Mouse (Mus musculus) heart, embryonic 15.5 days (tissue): Measurements from ENCODE around the gene Sox6. TPM values are rescaled to one million over a fixed set of nuclear protein-coding genes. Genes with fewer than 3 reads are reported as not detected.
A peak's percentile ranks its signal among the peaks of the same experiment; 100 is the strongest.

ENCODE experiments used
- ATAC-seq: fragments of 200-750 bp; cut with Nextera tagmentation; replicated peaks from 2 replicates; pipeline ENCODE4 v1.8.0; 2017; ENCODE audit warnings: low read depth, moderate TSS enrichment; ENCODE audit not compliant: insufficient number of reproducible peaks, insufficient read depth, low FRiP score
- H3K27ac ChIP-seq: fragments of 300-500 bp; sonication (generic); 2 replicates; pipeline ENCODE4 v1.5.1; 2015; ENCODE audit warnings: mild to moderate bottlenecking, inconsistent platforms
- H3K27me3 ChIP-seq: fragments of 300-500 bp; sonication (generic); 2 replicates; pipeline ENCODE4 v1.6.1; 2015; ENCODE audit warnings: inconsistent platforms
- H3K36me3 ChIP-seq: fragments of 300-500 bp; sonication (generic); 2 replicates; pipeline ENCODE4 v1.6.1; 2015; ENCODE audit warnings: mild to moderate bottlenecking, inconsistent platforms
- H3K4me1 ChIP-seq: fragments of 300-500 bp; sonication (generic); replicated peaks from 2 replicates; pipeline ENCODE4 v1.6.1; 2015; ENCODE audit warnings: inconsistent platforms
- H3K4me2 ChIP-seq: fragments of 300-500 bp; sonication (generic); 2 replicates; pipeline ENCODE4 v1.6.1; 2015; ENCODE audit warnings: inconsistent platforms, mild to moderate bottlenecking, moderate library complexity
- H3K4me3 ChIP-seq: fragments of 300-500 bp; sonication (generic); 2 replicates; pipeline ENCODE4 v1.5.1; 2015; ENCODE audit warnings: mild to moderate bottlenecking, inconsistent platforms
- H3K9ac ChIP-seq: fragments of 300-500 bp; sonication (generic); 2 replicates; pipeline ENCODE4 v1.6.1; 2015; ENCODE audit warnings: mild to moderate bottlenecking, inconsistent platforms
- H3K9me3 ChIP-seq: fragments of 300-500 bp; sonication (generic); replicated peaks from 2 replicates; pipeline ENCODE4 v1.6.1; 2016; ENCODE audit warnings: inconsistent platforms
- WGBS: fragments of 180-500 bp; shearing (Covaris S2); methylation state at CpG from one replicate; pipeline ENCODE4 v1.1.7; 2015; ENCODE audit warnings: mixed read lengths; 5-methylcytosine and 5-hydroxymethylcytosine counted together
- polyA plus RNA-seq: library from polyadenylated mRNA; unstranded; fragments of >200 nt; fragmentation: Nextera tagmentation; extraction: Ambion mirVana; gene quantifications from 2 replicates; pipeline ENCODE4 v1.2.1, GENCODE M21; 2015

Gene Sox6
- polyA plus RNA-seq, 1 experiment from 2014 or later = 31.1 TPM

DNA sequence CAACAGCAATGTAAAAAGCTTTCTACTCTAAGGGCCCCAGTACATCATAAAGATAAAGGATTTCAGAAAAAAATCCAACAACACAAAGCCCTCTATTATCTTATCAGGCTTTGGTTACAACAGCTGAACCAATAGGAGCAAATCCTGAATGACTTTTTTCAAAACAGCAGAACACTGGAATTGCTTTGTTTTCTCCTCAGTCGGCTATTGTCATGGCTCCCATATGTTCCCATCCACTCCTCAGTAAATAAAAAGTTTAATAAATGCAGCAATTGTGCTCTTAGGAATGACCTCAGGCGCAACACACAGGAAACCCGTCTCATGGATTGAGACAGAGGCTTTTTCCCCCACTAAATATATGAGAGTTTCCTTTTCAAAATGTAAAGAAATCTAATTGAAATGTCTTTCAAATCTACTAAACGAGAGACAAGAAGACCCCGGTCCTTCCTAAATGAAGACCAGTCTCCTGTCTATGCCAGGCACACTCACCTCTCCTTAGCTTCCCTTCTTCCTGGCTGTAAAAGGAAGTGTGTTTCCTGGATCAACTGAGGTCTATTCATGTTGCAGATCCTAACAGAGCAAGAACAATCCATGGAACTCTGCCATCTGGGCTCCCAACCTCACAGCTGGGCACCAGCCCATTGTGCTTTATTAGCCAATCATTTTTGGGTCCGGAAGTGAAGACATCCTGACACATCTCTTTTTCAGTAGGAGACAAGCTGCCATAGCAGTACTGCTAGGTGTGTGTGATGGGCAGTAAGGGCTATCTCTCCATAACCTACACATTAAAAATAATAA is 369.2 kb downstream of the Sox6 start:
- Histone ChIP-seq H3K9me3 (no peaks in the 10 kb centered on the region), H3K4me2 (no peak overlapping the region), H3K4me1 (peaks cover 30% of the 10 kb centered on the region), H3K9ac (no peak overlapping the region), H3K36me3 (no peaks in the 10 kb centered on the region), H3K4me3 (no peak overlapping the region), H3K27me3 (no peaks in the 10 kb centered on the region), H3K27ac (peak overlapping the region; percentile 2; the same call in 1 of the 2 replicates)
- 66% methylated on average over 6 of the region's 6 CpGs for WGBS
- ATAC-seq = no peak

DNA sequence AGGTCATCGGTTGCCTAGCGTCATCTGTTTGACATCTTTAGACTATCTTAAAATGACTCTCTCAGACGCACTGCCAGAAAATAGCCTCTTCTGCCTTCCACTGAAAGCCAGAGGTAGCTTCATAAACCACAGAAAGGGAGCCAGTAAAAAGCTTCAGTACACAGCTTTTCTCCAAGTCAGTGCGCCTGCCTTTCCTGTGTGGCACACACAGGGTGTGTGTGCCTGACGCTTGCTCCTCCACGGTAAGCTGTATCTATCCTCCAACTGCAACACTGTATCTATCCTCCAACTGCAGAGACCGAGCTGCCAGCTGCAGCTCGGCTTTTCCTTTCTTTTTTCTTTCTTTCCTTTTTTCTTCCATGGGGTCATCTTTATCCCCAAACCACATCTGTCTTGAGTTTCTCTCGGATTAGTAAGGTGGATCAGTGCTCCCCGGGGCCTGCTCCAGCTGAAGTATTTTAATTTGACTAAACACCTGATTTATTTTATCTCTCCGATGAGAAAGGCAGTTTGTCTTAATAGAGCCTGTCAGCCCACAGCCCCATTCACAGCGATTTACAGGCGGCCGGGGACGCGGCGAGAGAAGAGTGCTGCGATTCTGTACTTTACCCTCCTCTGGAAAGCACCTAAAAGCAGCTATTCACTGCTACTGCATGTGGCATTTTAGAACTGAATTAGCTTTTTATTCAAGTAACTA is 371.8 kb downstream of the Sox6 start:
- Histone ChIP-seq H3K4me1 (peaks cover 23% of the 10 kb centered on the region), H3K36me3 (no peaks in the 10 kb centered on the region), H3K4me3 (peak overlapping the region; percentile 23), H3K9me3 (no peaks in the 10 kb centered on the region), H3K27ac (no peak overlapping the region), H3K9ac (no peak overlapping the region), H3K4me2 (peak overlapping the region; percentile 54), H3K27me3 (no peaks in the 10 kb centered on the region)
- WGBS = 36% methylated on average over 18 of the region's 18 CpGs
- no peak for ATAC-seq

DNA sequence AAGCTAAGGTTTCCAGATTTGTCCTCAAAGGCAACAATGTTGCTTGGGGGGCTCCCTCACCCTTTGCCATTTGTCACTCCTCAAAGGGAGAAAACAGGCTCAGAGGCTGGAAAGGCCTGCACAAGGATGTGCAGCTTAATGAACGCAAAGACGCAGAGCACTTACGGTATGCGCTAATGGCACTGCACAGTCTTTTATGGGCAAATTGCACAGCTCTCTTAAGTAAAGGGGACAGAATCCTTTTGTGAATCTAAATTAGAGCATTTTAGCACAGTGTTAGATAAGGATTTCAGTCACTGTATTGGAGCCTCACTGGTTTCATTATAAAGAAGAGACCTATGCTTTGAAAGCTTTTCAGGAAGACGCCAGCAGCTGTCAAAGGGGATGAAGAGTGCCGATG is 375.2 kb downstream of the Sox6 start:
- 74% methylated on average over 6 of the region's 6 CpGs for WGBS
- H3K4me2 ChIP-seq = no peak overlapping the region
- H3K27me3 ChIP-seq = no peaks in the 10 kb centered on the region
- no peak for ATAC-seq
- H3K36me3 ChIP-seq = no peaks in the 10 kb centered on the region
- no peak overlapping the region for H3K9ac ChIP-seq
- H3K27ac ChIP-seq = no peak overlapping the region
- no peak overlapping the region for H3K4me3 ChIP-seq
- H3K9me3 ChIP-seq = no peaks in the 10 kb centered on the region
- peaks cover 16% of the 10 kb centered on the region for H3K4me1 ChIP-seq

DNA sequence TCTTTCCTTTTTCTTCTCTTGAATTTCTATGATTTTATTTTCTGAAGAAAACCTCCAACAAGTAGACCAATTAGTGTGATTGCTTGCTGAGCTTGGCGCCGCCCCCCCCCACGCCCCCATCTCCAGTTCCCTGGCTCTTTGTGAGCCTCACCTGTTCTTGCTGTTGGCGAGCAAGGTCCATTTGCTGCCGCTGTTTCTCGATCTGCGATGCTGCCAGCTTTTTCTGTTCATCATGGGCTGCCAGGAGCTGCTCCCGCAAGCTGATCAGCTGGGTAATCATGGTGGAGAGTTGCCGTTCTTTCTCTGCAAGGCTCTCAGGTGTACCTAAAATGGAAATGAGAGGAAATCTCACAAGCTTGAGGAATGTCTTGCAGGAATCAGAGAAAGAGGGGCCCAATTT is 376.5 kb downstream of the Sox6 start:
- WGBS = 87% methylated on average over 9 of the region's 9 CpGs
- Histone ChIP-seq H3K27ac (no peak overlapping the region), H3K36me3 (no peaks in the 10 kb centered on the region), H3K4me1 (peaks cover 7% of the 10 kb centered on the region), H3K27me3 (no peaks in the 10 kb centered on the region), H3K4me3 (no peak overlapping the region), H3K9ac (no peak overlapping the region), H3K4me2 (no peak overlapping the region), H3K9me3 (no peaks in the 10 kb centered on the region)
- ATAC-seq = no peak

DNA sequence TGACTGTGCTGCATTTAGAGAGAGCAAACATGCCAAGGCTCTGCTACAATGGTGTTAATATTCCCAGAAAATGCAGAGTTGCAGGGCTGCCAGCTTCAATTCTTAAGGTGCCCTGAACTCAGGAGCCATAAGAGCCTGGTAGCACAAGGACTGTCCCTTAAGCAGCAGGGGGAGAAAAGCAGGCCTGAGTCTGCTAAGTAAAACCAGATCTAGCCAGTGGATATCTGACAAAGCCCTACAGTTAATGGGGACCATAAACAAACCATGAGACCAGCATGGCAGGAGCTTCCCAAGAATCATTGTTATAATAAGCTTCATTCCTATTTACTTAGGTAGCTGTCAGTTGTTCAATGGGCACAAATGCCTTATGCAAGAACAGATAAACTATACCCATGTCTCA is 391.9 kb downstream of the Sox6 start:
- H3K9ac ChIP-seq = no peak overlapping the region
- no peak overlapping the region for H3K4me2 ChIP-seq
- H3K9me3 ChIP-seq = no peaks in the 10 kb centered on the region
- no peak overlapping the region for H3K4me3 ChIP-seq
- no peaks in the 10 kb centered on the region for H3K36me3 ChIP-seq
- no peak overlapping the region for H3K27ac ChIP-seq
- ATAC-seq = no peak
- H3K4me1 ChIP-seq = peaks cover 8% of the 10 kb centered on the region
- no peaks in the 10 kb centered on the region for H3K27me3 ChIP-seq

DNA sequence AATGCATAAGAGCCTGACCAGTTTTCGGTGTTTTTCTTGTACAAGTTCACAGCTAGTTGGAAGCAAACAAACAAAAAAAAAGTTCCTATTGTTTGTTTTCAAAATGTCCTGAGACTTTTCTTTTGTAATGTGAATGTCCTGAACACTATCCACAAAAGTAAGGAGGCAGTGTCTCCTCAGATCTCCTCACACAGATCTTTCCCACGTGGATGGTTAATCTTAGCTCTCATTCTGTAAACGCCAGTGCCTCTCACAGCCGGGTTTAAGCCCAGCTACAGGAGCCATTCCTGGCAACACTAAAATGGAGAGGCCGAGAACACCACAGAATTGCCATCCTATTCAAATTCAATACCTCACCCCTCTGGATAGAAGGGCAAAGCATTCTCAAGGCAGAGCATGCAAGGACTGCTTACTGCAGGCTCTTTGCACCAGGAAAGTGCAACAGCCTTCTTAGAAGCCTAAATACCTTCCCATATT is 392.6 kb downstream of the Sox6 start:
- H3K4me1 ChIP-seq = peaks cover 8% of the 10 kb centered on the region
- H3K27me3 ChIP-seq = no peaks in the 10 kb centered on the region
- H3K27ac ChIP-seq = no peak overlapping the region
- H3K4me3 ChIP-seq = no peak overlapping the region
- H3K4me2 ChIP-seq = no peak overlapping the region
- H3K36me3 ChIP-seq = no peaks in the 10 kb centered on the region
- ATAC-seq = no peak
- H3K9ac ChIP-seq = no peak overlapping the region
- no peaks in the 10 kb centered on the region for H3K9me3 ChIP-seq
- 36% methylated on average over 5 of the region's 5 CpGs for WGBS

DNA sequence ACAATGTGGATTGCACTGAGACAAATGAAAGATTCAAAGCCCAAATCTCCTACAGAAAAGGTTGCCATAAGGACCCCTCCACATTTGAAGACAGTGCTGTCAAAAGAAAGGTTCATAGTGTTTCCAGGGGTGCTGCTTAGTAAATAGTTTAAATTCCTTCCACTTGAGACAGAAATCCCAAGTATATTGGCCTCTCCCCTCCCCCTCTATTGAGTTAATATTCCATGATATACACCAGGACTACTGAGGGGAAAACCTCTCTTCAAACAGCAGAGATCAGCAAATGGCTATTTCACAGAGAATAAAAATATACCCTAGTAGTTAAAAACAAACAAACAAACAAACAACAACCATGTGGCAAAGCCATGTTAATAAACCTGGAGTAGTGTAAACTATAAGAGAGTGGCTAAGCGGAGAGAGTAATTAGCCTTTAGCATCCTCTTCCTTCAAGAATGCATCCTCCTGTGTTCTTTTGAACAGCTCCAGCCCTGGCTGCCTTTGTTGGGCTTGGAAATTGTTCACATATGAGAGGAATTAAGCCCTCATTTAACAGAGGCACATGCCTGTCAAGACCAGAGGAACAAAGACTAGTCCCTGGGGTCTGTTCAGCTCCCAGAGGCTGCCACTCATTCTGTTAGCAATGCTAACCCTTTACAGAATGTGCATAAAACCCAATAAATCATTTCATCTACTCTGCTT is 393.2 kb downstream of the Sox6 start:
- no peak overlapping the region for H3K4me2 ChIP-seq
- no peak overlapping the region for H3K9ac ChIP-seq
- no peak overlapping the region for H3K4me3 ChIP-seq
- no peaks in the 10 kb centered on the region for H3K27me3 ChIP-seq
- no peaks in the 10 kb centered on the region for H3K9me3 ChIP-seq
- ATAC-seq = no peak
- H3K27ac ChIP-seq = no peak overlapping the region
- WGBS = 95% methylated on average over 1 of the region's 1 CpGs
- no peaks in the 10 kb centered on the region for H3K36me3 ChIP-seq
- peaks cover 8% of the 10 kb centered on the region for H3K4me1 ChIP-seq

DNA sequence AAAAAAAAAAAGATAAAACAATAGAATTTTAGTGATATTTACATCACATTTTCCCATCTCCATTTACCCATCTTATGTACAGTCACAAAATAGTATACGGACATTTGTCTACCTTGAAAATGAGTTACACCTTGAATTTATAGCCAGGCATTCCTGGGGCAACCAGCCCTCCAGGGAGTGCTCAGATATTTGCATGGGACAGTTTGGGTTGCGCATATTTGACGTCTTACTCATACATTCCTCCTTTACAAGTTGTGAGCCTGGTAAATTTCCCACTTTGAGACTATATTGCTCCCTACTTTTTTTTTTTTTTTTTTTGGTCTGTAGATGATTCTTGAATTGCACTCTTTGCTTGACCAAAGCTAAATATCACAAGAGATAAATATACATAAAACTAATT is 407.9 kb downstream of the Sox6 start:
- H3K36me3 ChIP-seq = no peaks in the 10 kb centered on the region
- 70% methylated on average over 3 of the region's 3 CpGs for WGBS
- no peak overlapping the region for H3K27ac ChIP-seq
- H3K9ac ChIP-seq = no peak overlapping the region
- no peaks in the 10 kb centered on the region for H3K27me3 ChIP-seq
- H3K9me3 ChIP-seq = no peaks in the 10 kb centered on the region
- H3K4me1 ChIP-seq = peaks cover 20% of the 10 kb centered on the region
- H3K4me3 ChIP-seq = no peak overlapping the region
- no peak overlapping the region for H3K4me2 ChIP-seq
- no peak for ATAC-seq

DNA sequence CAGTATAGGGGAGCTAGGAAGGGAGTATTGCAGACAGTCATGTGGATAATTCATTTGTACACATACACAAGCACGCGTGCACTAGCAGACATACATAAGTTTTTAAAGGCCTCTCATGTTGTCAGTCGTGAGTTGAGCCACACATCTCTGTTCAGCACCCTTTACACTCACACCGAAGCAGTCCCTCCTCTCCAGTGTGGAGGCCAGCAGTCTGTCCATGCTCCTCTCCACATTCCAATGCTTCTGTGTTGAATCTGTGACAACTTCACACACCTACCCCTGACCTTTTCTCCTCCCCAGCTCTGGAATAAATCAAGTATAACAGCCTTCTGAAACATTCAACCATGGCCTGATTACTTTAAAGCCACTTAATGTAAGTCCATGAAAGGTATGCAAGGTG is 408.3 kb downstream of the Sox6 start:
- peaks cover 24% of the 10 kb centered on the region for H3K4me1 ChIP-seq
- no peak for ATAC-seq

DNA sequence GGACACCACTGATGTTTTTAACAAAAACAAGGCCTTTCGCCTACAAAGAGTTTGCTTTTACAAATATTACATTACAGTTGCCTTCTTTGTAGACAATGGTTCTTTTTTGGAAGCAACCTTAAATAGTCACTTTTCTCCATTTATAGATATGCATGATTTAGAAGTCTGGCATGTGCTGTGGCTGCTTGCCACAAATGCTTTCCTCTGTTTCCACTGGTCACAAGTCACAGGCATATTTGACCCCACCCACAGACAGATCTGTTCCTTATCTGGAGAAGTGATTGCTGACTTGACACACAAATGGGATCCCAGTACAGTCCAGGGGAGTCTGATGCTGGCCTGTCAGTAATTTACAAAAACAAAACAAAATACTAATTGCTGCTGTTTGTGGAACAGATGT is 409.8 kb downstream of the Sox6 start:
- ATAC-seq = no peak
- H3K36me3 ChIP-seq = no peaks in the 10 kb centered on the region
- no peak overlapping the region for H3K27ac ChIP-seq
- WGBS = 76% methylated on average over 1 of the region's 1 CpGs
- no peak overlapping the region for H3K9ac ChIP-seq
- no peak overlapping the region for H3K4me3 ChIP-seq
- no peaks in the 10 kb centered on the region for H3K27me3 ChIP-seq
- no peak overlapping the region for H3K4me2 ChIP-seq
- H3K4me1 ChIP-seq = peaks cover 39% of the 10 kb centered on the region
- H3K9me3 ChIP-seq = no peaks in the 10 kb centered on the region

More for the DNA sequence above, 408.3 kb downstream of the Sox6 start:
- no peaks in the 10 kb centered on the region for H3K36me3 ChIP-seq
- H3K4me2 ChIP-seq = no peak overlapping the region
- H3K4me3 ChIP-seq = no peak overlapping the region
- H3K27me3 ChIP-seq = no peaks in the 10 kb centered on the region
- WGBS = 47% methylated on average over 4 of the region's 4 CpGs
- H3K9me3 ChIP-seq = no peaks in the 10 kb centered on the region
- H3K27ac ChIP-seq = no peak overlapping the region
- no peak overlapping the region for H3K9ac ChIP-seq

DNA sequence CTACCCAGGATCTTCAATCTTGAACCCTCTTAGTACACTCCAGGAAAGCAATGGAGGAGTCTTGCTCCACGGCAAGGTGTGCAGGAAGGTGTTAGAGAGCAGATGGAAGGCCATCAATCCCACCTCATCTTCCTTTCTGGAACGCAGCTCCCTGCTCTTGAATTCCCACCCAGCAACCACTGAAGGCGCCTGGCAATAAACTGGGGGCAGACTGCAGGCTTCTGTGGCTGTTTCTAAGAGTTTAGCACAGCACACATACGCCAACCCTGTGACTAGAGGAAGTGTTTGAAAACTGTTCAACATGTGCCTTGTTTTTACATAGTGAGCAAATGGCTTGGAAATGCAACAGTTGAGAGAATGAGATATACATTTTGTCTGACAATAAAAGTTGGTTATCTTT is 412.6 kb downstream of the Sox6 start:
- H3K27me3 ChIP-seq = no peaks in the 10 kb centered on the region
- no peak overlapping the region for H3K4me3 ChIP-seq
- H3K9ac ChIP-seq = no peak overlapping the region
- peaks cover 44% of the 10 kb centered on the region for H3K4me1 ChIP-seq
- 58% methylated on average over 4 of the region's 4 CpGs for WGBS
- 0 out of 2 replicates have a peak overlapping the region, but pooled peaks have one; percentile 1 for H3K27ac ChIP-seq
- ATAC-seq = no peak
- H3K9me3 ChIP-seq = no peaks in the 10 kb centered on the region
- H3K36me3 ChIP-seq = no peaks in the 10 kb centered on the region
- H3K4me2 ChIP-seq = no peak overlapping the region
